Mouse (Mus musculus) urinary bladder, postnatal 36 days (tissue): ENCODE data around the gene Mob4.
A peak's percentile ranks its signal among the peaks of the same experiment; 100 is the strongest.
"Not testable (repeated sequence)": the region's sequence is repeated elsewhere in the genome, so short reads cannot be mapped to it uniquely, and the experiment has no call there.

Experiments
- DNase-seq, 2 experiments: peaks; one replicate each; pipeline ENCODE4 v3.0.0; 2022; ENCODE audit warnings: low spot score in 2 of 2, mixed read lengths in 1 of 2

Mob4 gene

GRCm38 (mm10) chr1:55130943-55131401 lies at the start of gene Mob4:
TSS of gene Mob4 (plus strand) at chr1:55131231.
- peak; percentile 87 to 91 for DNase-seq

GRCm38 (mm10) chr1:55082106-55082505 lies 48.9 kb upstream of the Mob4 start:
- DNase-seq = no peak

- no peak for DNase-seq
Measured at GRCm38 (mm10) chr1:55085781-55086366, 45.2 kb upstream of the Mob4 start.

GRCm38 (mm10) chr1:55086868-55087400 lies 44.1 kb upstream of the Mob4 start:
- DNase-seq = peak; percentile 2

- no peak for DNase-seq
Measured at GRCm38 (mm10) chr1:55087401-55087904, 43.6 kb upstream of the Mob4 start.

- DNase-seq = peak; percentile 99
Measured at GRCm38 (mm10) chr1:55087932-55088610, 43.0 kb upstream of the Mob4 start, which contains the start of the genes Hspe1 and Hspd1. TSS of gene Hspe1 (plus strand) at chr1:55088132. TSS of gene Hspd1 (minus strand) at chr1:55088243.

GRCm38 (mm10) chr1:55088611-55089497 lies 42.2 kb upstream of the Mob4 start:
- no peak for DNase-seq

GRCm38 (mm10) chr1:55089498-55090064 lies 41.5 kb upstream of the Mob4 start:
- no peak for DNase-seq

GRCm38 (mm10) chr1:55092056-55092455 lies 39.0 kb upstream of the Mob4 start:
- peak in 1 of 2 experiments; percentile 7 for DNase-seq

- no peak for DNase-seq
Measured at GRCm38 (mm10) chr1:55092469-55092868, 38.6 kb upstream of the Mob4 start.

GRCm38 (mm10) chr1:55106919-55107585 lies 24.0 kb upstream of the Mob4 start:
- no peak for DNase-seq

- DNase-seq = no peak
Measured at GRCm38 (mm10) chr1:55107644-55108043, 23.4 kb upstream of the Mob4 start.

- no peak for DNase-seq
Measured at GRCm38 (mm10) chr1:55108473-55108872, 22.6 kb upstream of the Mob4 start.

GRCm38 (mm10) chr1:55109066-55109766 lies 21.8 kb upstream of the Mob4 start:
- DNase-seq = no peak

- no peak for DNase-seq
Measured at GRCm38 (mm10) chr1:55123046-55123445, 8.0 kb upstream of the Mob4 start.

GRCm38 (mm10) chr1:55123561-55123960 lies 7.5 kb upstream of the Mob4 start:
- no peak for DNase-seq

GRCm38 (mm10) chr1:55124136-55124535 lies 6.9 kb upstream of the Mob4 start:
- DNase-seq = not testable (repeated sequence)

- DNase-seq = no peak
Measured at GRCm38 (mm10) chr1:55129716-55130115, 1.3 kb upstream of the Mob4 start.

GRCm38 (mm10) chr1:55130190-55130916 lies 678 bp upstream of the Mob4 start:
- no peak for DNase-seq
